In the genomic region with DNA sequence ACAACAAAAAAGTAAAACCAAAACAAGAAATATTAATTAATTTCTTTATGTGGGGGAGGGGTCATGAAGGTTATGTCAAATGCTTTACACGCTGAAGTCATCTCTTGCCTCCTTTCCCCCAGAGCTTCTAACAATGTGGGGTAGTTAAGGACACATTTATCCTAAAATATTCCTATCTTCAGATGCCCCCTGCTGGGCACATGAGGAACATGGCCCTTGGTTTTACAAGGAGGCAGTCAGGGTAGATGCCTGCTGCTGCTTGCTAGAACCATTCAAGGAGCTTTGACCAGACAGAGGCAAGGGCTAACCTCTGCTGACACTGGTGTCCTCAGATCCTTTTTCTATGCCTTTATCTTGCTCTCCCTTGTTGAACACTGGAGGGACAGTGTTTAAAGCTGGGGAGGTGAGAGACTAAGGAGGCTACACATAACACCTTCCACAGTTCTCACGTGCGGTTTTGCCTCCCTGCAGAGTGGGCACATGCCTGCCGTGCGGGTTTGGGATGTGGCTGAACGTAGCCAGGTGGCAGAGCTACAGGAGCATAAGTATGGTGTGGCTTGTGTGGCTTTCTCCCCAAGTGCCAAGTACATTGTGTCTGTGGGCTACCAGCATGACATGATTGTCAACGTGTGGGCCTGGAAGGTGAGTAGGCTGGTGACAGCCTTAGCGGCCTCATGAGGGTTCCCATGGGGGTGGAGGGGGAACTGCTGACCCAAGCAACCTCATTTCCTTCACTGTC, we compare ENCODE assay signal across 9 mouse cellular contexts. TPM values are rescaled to one million over a fixed set of nuclear protein-coding genes. Genes with fewer than 3 reads are reported as not detected.
DNase-seq lines count a peak whose midpoint lies in the region; ATAC-seq and TF ChIP-seq lines count a peak whose summit lies in the region.
"Had no signal": no experiment of that assay in that cellular context is flagged by ENCODE, and none has a peak within 500 bp of the region (broad histone marks: within the 10 kb centered on the region; RNA-seq: fewer than 3 reads in every experiment).

No protein-coding gene starts in this region.

- H3K27ac ChIP-seq in forebrain, postnatal 0 days (ENCODE audit: low read depth, low read length), result no peak overlapping the region
- H3K27ac ChIP-seq in kidney, adult 2 months (ENCODE audit: insufficient read depth, low read depth, low read length), result no peak overlapping the region
- no peak overlapping the region for H3K27ac ChIP-seq in limb, embryonic 13.5 days

- no peaks in the 10 kb centered on the region for H3K9me3 ChIP-seq in E14TG2a.4 (ENCODE audit: low read length)
- H3K9me3 ChIP-seq in forebrain, postnatal 0 days (ENCODE audit: low read length), result no peaks in the 10 kb centered on the region
- no peaks in the 10 kb centered on the region for H3K9me3 ChIP-seq in limb, embryonic 13.5 days

- ATAC-seq in forebrain, postnatal 0 days, result peak; percentile 76
- peak; percentile 59; the same call in 1 of the 2 replicates for ATAC-seq in limb, embryonic 13.5 days (ENCODE audit: low FRiP score, low read depth)
- ATAC-seq: Patski had no signal

- 83% methylated on average over 8 of the region's 8 CpGs for WGBS in forebrain, postnatal 0 days
- WGBS in kidney, adult 2 months, result 73% methylated on average over 8 of the region's 8 CpGs
- WGBS in limb, embryonic 13.5 days, result 73% methylated on average over 8 of the region's 8 CpGs

- DNase-seq in gastrocnemius, adult 18-20 months (ENCODE audit: low spot score), result peak; percentile 63
- DNase-seq in gastrocnemius, postnatal 25 days, result no peak
- DNase-seq in cerebellum, adult 11-12 months, result peak; percentile 62
- peak; percentile 78 for DNase-seq in forebrain, postnatal 0 days
- peak; percentile 75 for DNase-seq in kidney, adult 2 months
- peak; percentile 45 for DNase-seq in retina, adult 2 months (ENCODE audit: low read depth, low spot score)

- no peak for TF ChIP-seq POLR2A in kidney, adult 2 months (IDR thresholded peaks at IDR 0.05; ENCODE audit: low read depth, low read length)

- no peak overlapping the region for H3K9ac ChIP-seq in forebrain, postnatal 0 days
- no peak overlapping the region for H3K9ac ChIP-seq in limb, embryonic 13.5 days

- TF ChIP-seq CTCF in E14TG2a.4 (conservative IDR thresholded peaks at IDR 0.05; ENCODE audit: low read length), result peak; percentile 39
- TF ChIP-seq CTCF in forebrain, postnatal 0 days (IDR thresholded peaks at IDR 0.05; ENCODE audit: low read depth), result peak; percentile 77
- TF ChIP-seq CTCF in kidney, adult 2 months (conservative IDR thresholded peaks at IDR 0.05; ENCODE audit: insufficient read depth, insufficient read length, low read depth, low read length), result peak; percentile 75

- no peak overlapping the region for H3K4me3 ChIP-seq in E14TG2a.4 (replicated peaks; ENCODE audit: low read length)
- H3K4me3 ChIP-seq in forebrain, postnatal 0 days (ENCODE audit: low read depth, low read length), result no peak overlapping the region
- no peak overlapping the region for H3K4me3 ChIP-seq in kidney, adult 2 months (ENCODE audit: insufficient read depth, low read depth, low read length)
- H3K4me3 ChIP-seq in limb, embryonic 13.5 days, result no peak overlapping the region

- peaks cover 18% of the 10 kb centered on the region for H3K36me3 ChIP-seq in E14TG2a.4 (ENCODE audit: insufficient read depth, low read length)
- peaks cover 26% of the 10 kb centered on the region for H3K36me3 ChIP-seq in forebrain, postnatal 0 days (ENCODE audit: insufficient read depth)
- H3K36me3 ChIP-seq in kidney, adult 2 months (ENCODE audit: control insufficient read depth, insufficient read depth, low read length), result no peaks in the 10 kb centered on the region
- peaks cover 44% of the 10 kb centered on the region for H3K36me3 ChIP-seq in limb, embryonic 13.5 days

- no peaks in the 10 kb centered on the region for H3K27me3 ChIP-seq in E14TG2a.4 (ENCODE audit: insufficient read depth, low read length)
- no peaks in the 10 kb centered on the region for H3K27me3 ChIP-seq in forebrain, postnatal 0 days (ENCODE audit: insufficient read depth, low read length)
- no peaks in the 10 kb centered on the region for H3K27me3 ChIP-seq in kidney, adult 2 months (replicated peaks; ENCODE audit: control insufficient read depth, insufficient read depth, low read length)
- no peaks in the 10 kb centered on the region for H3K27me3 ChIP-seq in limb, embryonic 13.5 days
- H3K27me3 ChIP-seq: Patski had no signal

- H3K4me1 ChIP-seq in E14TG2a.4 (replicated peaks; ENCODE audit: low read depth, low read length), result peaks cover 8% of the 10 kb centered on the region
- no peaks in the 10 kb centered on the region for H3K4me1 ChIP-seq in forebrain, postnatal 0 days (ENCODE audit: insufficient read depth)
- H3K4me1 ChIP-seq in kidney, adult 2 months (ENCODE audit: control insufficient read depth, insufficient read depth, low read length), result peaks cover 8% of the 10 kb centered on the region
- no peaks in the 10 kb centered on the region for H3K4me1 ChIP-seq in limb, embryonic 13.5 days

- no peak overlapping the region for H3K4me2 ChIP-seq in forebrain, postnatal 0 days (ENCODE audit: low read depth)
- no peak overlapping the region for H3K4me2 ChIP-seq in limb, embryonic 13.5 days (replicated peaks)

RNA-seq across cellular contexts. Expression of a gene that starts 15.7 kb away (rescaled TPM):
- 1 to 10 TPM; 2.4 to 3.0 TPM for total RNA-seq in gastrocnemius, adult 18-20 months (2021)
- 1 to 10 TPM; 2.5 to 3.7 TPM for total RNA-seq in gastrocnemius, postnatal 25 days (2021)
- total RNA-seq in forebrain, postnatal 0 days (2014; rRNA removed), result 12.7 and 14.6 TPM in 2 replicates
- 16.4 and 16.9 TPM in 2 replicates for polyA plus RNA-seq in forebrain, postnatal 0 days (2015; fragmentation: Nextera tagmentation; extraction: Ambion mirVana)
- polyA plus RNA-seq in kidney, adult 2 months (2012; rRNA removed), result 8.9 and 9.0 TPM in 2 replicates
- polyA plus RNA-seq in limb, embryonic 13.5 days (2015; fragmentation: Nextera tagmentation; extraction: Ambion mirVana), result 23.1 and 24.2 TPM in 2 replicates

RNA-seq across cellular contexts. Expression of a gene that starts 15.7 kb away (rescaled TPM):
- total RNA-seq in gastrocnemius, adult 18-20 months (2021), result under 1 TPM; 0.41 to 0.52 TPM
- total RNA-seq in gastrocnemius, postnatal 25 days (2021), result 1 to 10 TPM in 1 of 2 experiments, under 1 TPM in 1; 0.41 to 1.2 TPM
- 4.3 and 7.5 TPM in 2 replicates for total RNA-seq in forebrain, postnatal 0 days (2014; rRNA removed)
- 0.72 and 1.2 TPM in 2 replicates for polyA plus RNA-seq in forebrain, postnatal 0 days (2015; fragmentation: Nextera tagmentation; extraction: Ambion mirVana)
- 2.0 and 2.4 TPM in 2 replicates for polyA plus RNA-seq in kidney, adult 2 months (2012; rRNA removed)
- 3.4 and 4.3 TPM in 2 replicates for polyA plus RNA-seq in limb, embryonic 13.5 days (2015; fragmentation: Nextera tagmentation; extraction: Ambion mirVana)

RNA-seq across cellular contexts. Expression of a gene that starts 21.6 kb away (rescaled TPM):
- 1 to 10 TPM in 1 of 2 experiments, under 1 TPM in 1; 0.45 to 1.2 TPM for total RNA-seq in gastrocnemius, adult 18-20 months (2021)
- 1 to 10 TPM; 1.3 to 1.4 TPM for total RNA-seq in gastrocnemius, postnatal 25 days (2021)
- total RNA-seq in forebrain, postnatal 0 days (2014; rRNA removed), result 8.5 and 11.1 TPM in 2 replicates
- 0.13 and 0.48 TPM in 2 replicates for polyA plus RNA-seq in forebrain, postnatal 0 days (2015; fragmentation: Nextera tagmentation; extraction: Ambion mirVana)
- polyA plus RNA-seq in kidney, adult 2 months (2012; rRNA removed), result 1.6 and 1.8 TPM in 2 replicates
- 2.4 and 3.2 TPM in 2 replicates for polyA plus RNA-seq in limb, embryonic 13.5 days (2015; fragmentation: Nextera tagmentation; extraction: Ambion mirVana)

RNA-seq across cellular contexts. Expression of a gene that starts 39.1 kb away (rescaled TPM):
- total RNA-seq in gastrocnemius, adult 18-20 months (2021), result 1 to 10 TPM; 6.0 to 6.2 TPM
- total RNA-seq in gastrocnemius, postnatal 25 days (2021), result 1 to 10 TPM; 6.0 to 6.7 TPM
- 38.6 and 42.5 TPM in 2 replicates for total RNA-seq in forebrain, postnatal 0 days (2014; rRNA removed)
- polyA plus RNA-seq in forebrain, postnatal 0 days (2015; fragmentation: Nextera tagmentation; extraction: Ambion mirVana), result 6.5 and 7.4 TPM in 2 replicates
- polyA plus RNA-seq in kidney, adult 2 months (2012; rRNA removed), result 9.0 and 11.5 TPM in 2 replicates
- 3.8 and 3.9 TPM in 2 replicates for polyA plus RNA-seq in limb, embryonic 13.5 days (2015; fragmentation: Nextera tagmentation; extraction: Ambion mirVana)
